Mouse (Mus musculus) left cerebral cortex, postnatal 25 days (tissue): Measurements from ENCODE around the gene Cox7a2l. TPM values are rescaled to one million over a fixed set of nuclear protein-coding genes. Genes with fewer than 3 reads are reported as not detected.

Experiments used
- DNase-seq, 2 experiments: peaks; one replicate each; pipeline ENCODE4 v3.0.0; 2022; ENCODE audit warnings: low spot score in 2 of 2, mixed read lengths in 1 of 2
- intact Hi-C: fragments of 180-260 bp; cut with DNase I; formaldehyde crosslinking; loops from one replicate; pipeline ENCODE4 v1.15.1; 2025
- total RNA-seq, 2 experiments: library from RNA; stranded (reverse); gene quantifications; 2 replicates each; pipeline ENCODE4 v1.2.3; 2021

The Cox7a2l gene
- total RNA-seq, 2 experiments from 2014 or later, result 165 to 177 TPM

DNA sequence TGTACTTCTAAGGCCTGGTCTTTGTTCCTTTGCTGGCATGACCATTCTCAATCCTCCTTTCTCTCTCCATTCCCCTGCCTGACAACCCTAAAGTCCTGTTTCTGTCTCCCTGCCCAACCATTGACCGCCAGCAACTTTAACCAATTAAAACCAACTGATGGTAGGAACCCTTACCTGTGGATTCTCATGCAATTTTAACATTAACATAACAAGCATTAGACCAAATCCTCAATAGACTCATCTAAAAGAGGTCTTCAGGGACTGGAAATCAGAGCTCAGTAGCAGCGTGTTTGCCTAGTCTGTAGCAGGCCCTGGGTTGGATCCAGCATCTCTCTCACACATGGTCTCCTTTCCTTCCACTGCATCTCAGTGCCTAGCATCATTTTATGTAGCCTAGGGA, 47.5 kb downstream of the Cox7a2l start:
- DNase-seq, result no peak
- intact Hi-C loops, result no loop called here

DNA sequence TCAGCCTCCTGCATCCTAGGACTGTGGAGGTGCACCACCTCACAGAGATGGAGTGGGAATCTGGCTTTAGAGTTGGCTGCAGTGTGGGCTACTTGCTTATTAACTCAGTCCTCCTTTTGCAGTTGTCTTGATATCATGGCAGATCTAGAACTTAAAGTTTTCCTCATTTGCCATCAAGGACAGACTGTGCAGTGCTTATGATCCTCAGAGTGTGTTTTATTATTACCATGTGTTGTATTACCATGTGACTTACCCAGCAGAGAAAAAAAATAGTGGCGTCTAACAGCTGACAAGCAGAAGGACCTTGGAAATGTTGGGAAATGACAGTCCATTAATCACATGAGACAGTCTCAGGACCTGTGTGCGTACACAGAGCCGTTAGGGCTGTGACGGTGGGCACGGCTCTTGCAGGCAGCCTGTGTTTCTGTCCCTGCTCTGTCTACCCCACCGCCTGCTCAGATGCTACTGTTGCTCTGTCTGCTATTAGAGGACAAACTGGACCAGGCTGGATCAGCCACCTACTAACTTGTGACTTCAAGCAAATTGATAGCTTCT, 50.4 kb downstream of the Cox7a2l start:
- no peak for DNase-seq
- intact Hi-C loops, result no loop called here

DNA sequence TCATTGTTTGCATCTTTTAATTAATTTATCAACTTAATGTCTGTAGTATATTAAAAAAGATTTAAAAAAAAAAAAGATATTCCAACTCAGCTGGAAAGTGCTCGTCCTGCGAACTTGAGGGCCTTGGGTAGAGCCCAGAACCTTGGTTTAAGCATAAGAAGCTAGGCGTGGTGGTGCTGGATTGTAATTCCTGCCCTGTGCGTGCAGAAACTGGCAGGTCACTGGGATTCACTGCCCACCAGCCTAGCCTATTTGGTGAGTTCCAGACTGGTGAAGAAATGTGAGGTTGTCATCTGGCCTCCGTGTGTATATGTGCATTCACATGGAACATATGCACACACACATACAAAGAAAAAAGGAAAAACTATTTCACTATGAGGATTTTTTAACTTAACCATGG, 51.2 kb downstream of the Cox7a2l start:
- intact Hi-C loops, result no loop called here
- DNase-seq, result no peak

DNA sequence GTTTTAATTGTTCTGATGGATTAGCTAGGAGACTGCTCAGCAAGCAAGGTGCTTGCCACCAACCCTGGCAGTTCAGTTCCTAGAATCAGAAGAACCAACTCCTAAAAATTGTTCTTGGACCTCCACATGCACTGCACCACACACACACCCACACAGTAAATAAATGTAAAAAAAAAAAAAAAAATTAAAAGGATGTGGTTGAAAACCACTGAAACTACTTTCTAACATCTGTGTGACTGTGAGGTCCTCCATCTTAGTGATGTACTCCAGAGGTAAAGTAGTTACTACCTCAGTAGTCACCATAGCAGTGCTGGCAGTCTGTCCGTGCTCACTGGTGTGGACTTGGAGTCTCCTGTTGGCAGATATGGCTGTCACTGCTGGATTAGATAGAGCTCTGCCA, 59.9 kb downstream of the Cox7a2l start:
- no peak for DNase-seq
- intact Hi-C loops, result loop anchor here (10.0 kb wide), 1 partner anchor 432 kb away; no protein-coding TSS in a partner anchor

DNA sequence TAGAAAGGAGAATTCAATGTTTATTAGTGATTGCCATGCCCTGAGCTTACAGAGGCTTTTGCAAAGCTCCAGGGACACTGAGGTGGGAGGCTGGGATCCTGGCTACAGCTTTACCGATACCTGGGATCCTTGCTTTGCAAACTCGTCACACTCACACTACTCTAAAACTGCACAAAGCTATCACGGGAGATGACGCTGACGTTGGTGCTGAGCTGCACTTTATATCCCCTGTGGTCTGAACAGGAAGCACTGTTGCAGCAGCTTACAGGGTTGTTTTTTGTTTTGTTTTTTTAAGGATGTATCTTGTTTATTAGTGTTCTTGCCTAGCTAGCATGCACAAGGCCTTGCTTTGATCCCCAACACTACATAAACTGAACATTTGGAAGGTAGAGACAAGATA, 63.5 kb downstream of the Cox7a2l start:
- intact Hi-C loops, result loop anchor here (5.0 to 10.0 kb wide), 2 partner anchors 96 to 429 kb away; no protein-coding TSS in a partner anchor
- no peak for DNase-seq

DNA sequence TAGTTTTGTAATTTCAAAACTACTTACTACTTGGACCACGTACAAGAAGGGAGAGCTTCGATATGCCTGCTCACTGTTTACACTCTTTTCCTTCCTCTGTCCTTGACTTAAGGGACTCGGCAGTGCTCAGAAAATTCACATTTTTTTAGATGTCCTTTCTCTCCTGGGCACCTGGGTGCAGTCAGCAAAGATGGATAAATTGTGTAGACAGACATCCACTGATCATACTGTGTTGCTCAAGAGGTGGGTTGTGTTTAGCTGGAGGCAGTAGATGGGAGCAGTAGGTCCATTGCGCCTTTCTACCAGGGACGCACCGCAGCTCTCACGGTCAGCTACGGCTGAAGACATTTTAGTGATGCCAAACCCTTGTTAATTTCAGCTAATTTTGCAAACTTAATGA, 64.7 kb downstream of the Cox7a2l start:
- intact Hi-C loops, result loop anchor here (5.0 to 10.0 kb wide), 2 partner anchors 95 to 428 kb away; no protein-coding TSS in a partner anchor
- no peak for DNase-seq

Other genes with a start within 250 kb of the Cox7a2l start
- gene Eml4, start 166.4 kb downstream of the Cox7a2l start, total RNA-seq, result 10 to 100 TPM; 24.1 to 25.1 TPM
- gene Kcng3, start 114.6 kb upstream of the Cox7a2l start, total RNA-seq, result 10 to 100 TPM in 1 of 2 experiments, 1 to 10 TPM in 1; 9.9 to 10.6 TPM
- gene Mta3, start 188.8 kb upstream of the Cox7a2l start, total RNA-seq, result 10 to 100 TPM; 74.0 to 83.0 TPM